Mouse (Mus musculus) spleen, adult 2 months (tissue): ENCODE data around the gene Noxo1. TPM values are rescaled to one million over a fixed set of nuclear protein-coding genes. Genes with fewer than 3 reads are reported as not detected.
"Not testable (repeated sequence)": the region's sequence is repeated elsewhere in the genome, so short reads cannot be mapped to it uniquely, and the experiment has no call there.

ENCODE experiments used
- DNase-seq, 2 experiments: peaks; one replicate each; pipeline versions ENCODE4 v3.0.0 to v3.0.0-alpha.2; 2012 to 2021; ENCODE audit warnings: low spot score in 2 of 2, low read depth in 1 of 2
- H3K27ac ChIP-seq: fragments of 200-500 bp; 2 replicates; pipeline ENCODE4 v1.5.1; 2012; ENCODE audit warnings: low read length, inconsistent platforms; ENCODE audit not compliant: insufficient read depth
- H3K27me3 ChIP-seq: fragments of 200-500 bp; 2 replicates; pipeline ENCODE4 v1.6.1; 2012; ENCODE audit warnings: mild to moderate bottlenecking, moderate library complexity, low read length, inconsistent platforms; ENCODE audit not compliant: control insufficient read depth, insufficient read depth
- H3K36me3 ChIP-seq: fragments of 200-500 bp; 2 replicates; pipeline ENCODE4 v1.6.1; 2012; ENCODE audit warnings: mild to moderate bottlenecking, low read length, inconsistent platforms; ENCODE audit not compliant: control insufficient read depth, insufficient read depth
- H3K4me1 ChIP-seq: fragments of 200-500 bp; 2 replicates; pipeline ENCODE4 v1.6.1; 2011; ENCODE audit warnings: inconsistent platforms; ENCODE audit not compliant: control insufficient read depth, insufficient read depth, insufficient read length
- H3K4me3 ChIP-seq: fragments of 200-500 bp; 2 replicates; pipeline ENCODE4 v1.5.1; 2011; ENCODE audit warnings: mild to moderate bottlenecking, inconsistent platforms; ENCODE audit not compliant: insufficient read depth, insufficient read length; ENCODE audit errors: extremely low read depth
- CTCF ChIP-seq: fragments of 200-500 bp; IDR thresholded peaks from 2 replicates; pipeline ENCODE4 v1.5.1; 2011; ENCODE audit warnings: mild to moderate bottlenecking, inconsistent platforms; ENCODE audit not compliant: insufficient read depth, insufficient read length, insufficient replicate concordance; ENCODE audit errors: extremely low read depth
- POLR2A ChIP-seq: fragments of 200-500 bp; IDR thresholded peaks from 2 replicates; pipeline ENCODE4 v1.6.1; 2011; ENCODE audit warnings: low read depth, low read length, inconsistent platforms
- WGBS: fragments of 180-500 bp; shearing (Covaris S2); methylation state at CpG from one replicate; pipeline ENCODE4 v1.1.7; 2018; 5-methylcytosine and 5-hydroxymethylcytosine counted together
- polyA plus RNA-seq: library from polyadenylated mRNA; depleted of rRNA; stranded (reverse); fragments of >200 nt; gene quantifications from 2 replicates; pipeline ENCODE4 v1.2.3, GENCODE M21; 2012

Gene Noxo1
- polyA plus RNA-seq, 1 experiment = 6.8 TPM

- no peaks in the 10 kb centered on the region for H3K36me3 ChIP-seq
- H3K4me1 ChIP-seq = peaks cover 4% of the 10 kb centered on the region
- WGBS = 53% methylated on average over 3 of the region's 3 CpGs
- DNase-seq = no peak
- no peak overlapping the region for H3K27ac ChIP-seq
- no peak overlapping the region for H3K4me3 ChIP-seq
- TF ChIP-seq POLR2A (no peak), CTCF (no peak)
- peaks cover 10% of the 10 kb centered on the region for H3K27me3 ChIP-seq
Measured at GRCm38 (mm10) chr17:24651835-24652234, 44.2 kb upstream of the Noxo1 start.

- no peak overlapping the region for H3K4me3 ChIP-seq
- H3K36me3 ChIP-seq = no peaks in the 10 kb centered on the region
- 10% methylated on average over 19 of the region's 19 CpGs for WGBS
- H3K27ac ChIP-seq = no peak overlapping the region
- peaks cover 10% of the 10 kb centered on the region for H3K4me1 ChIP-seq
- peaks cover 18% of the 10 kb centered on the region for H3K27me3 ChIP-seq
- peak; percentile 97 for TF ChIP-seq CTCF
- TF ChIP-seq POLR2A = no peak
- DNase-seq = peak; percentile 32 to 57
Measured at GRCm38 (mm10) chr17:24653967-24654710, 41.9 kb upstream of the Noxo1 start.

GRCm38 (mm10) chr17:24654969-24655368, 41.1 kb upstream of the Noxo1 start:
- no peak overlapping the region for H3K4me3 ChIP-seq
- TF ChIP-seq CTCF = no peak
- TF ChIP-seq POLR2A = no peak
- 81% methylated on average over 4 of the region's 4 CpGs for WGBS
- peaks cover 6% of the 10 kb centered on the region; the same call in 1 of the 2 replicates for H3K4me1 ChIP-seq
- DNase-seq = no peak
- peaks cover 15% of the 10 kb centered on the region for H3K27me3 ChIP-seq
- no peak overlapping the region for H3K27ac ChIP-seq
- no peaks in the 10 kb centered on the region for H3K36me3 ChIP-seq

GRCm38 (mm10) chr17:24658017-24658758, 37.8 kb upstream of the Noxo1 start, which contains the start of gene Npw:
Gene Npw (minus strand): TSS chr17:24658457.
- 6% methylated on average over 47 of the region's 47 CpGs for WGBS
- H3K4me3 ChIP-seq = peak within 1 kb of the TSS; percentile 26; the same call in 1 of the 2 replicates
- peaks cover 6% of the 10 kb centered on the region; the same call in 1 of the 2 replicates for H3K4me1 ChIP-seq
- TF ChIP-seq CTCF (no peak), POLR2A (no peak)
- DNase-seq = no peak
- no peaks in the 10 kb centered on the region for H3K36me3 ChIP-seq
- peaks cover 10% of the 10 kb centered on the region for H3K27me3 ChIP-seq
- H3K27ac ChIP-seq = no peak within 1 kb of the TSS

GRCm38 (mm10) chr17:24667011-24667410, 29.0 kb upstream of the Noxo1 start:
- H3K27ac ChIP-seq, H3K36me3 ChIP-seq, H3K27me3 ChIP-seq, DNase-seq, H3K4me3 ChIP-seq: not testable (repeated sequence)
- WGBS = 78% methylated on average over 7 of the region's 7 CpGs
- H3K4me1 ChIP-seq = peaks cover 10% of the 10 kb centered on the region; the same call in 1 of the 2 replicates

GRCm38 (mm10) chr17:24667416-24667815, 28.6 kb upstream of the Noxo1 start:
- H3K36me3 ChIP-seq = no peaks in the 10 kb centered on the region
- peak; percentile 52 to 71 for DNase-seq
- WGBS = 17% methylated on average over 6 of the region's 6 CpGs

GRCm38 (mm10) chr17:24669214-24669544, 26.9 kb upstream of the Noxo1 start:
- H3K36me3 ChIP-seq, DNase-seq, H3K27me3 ChIP-seq: not testable (repeated sequence)
- WGBS = 8% methylated on average over 15 of the region's 15 CpGs
- Histone ChIP-seq H3K27ac (peak overlapping the region; percentile 46; the same call in 1 of the 2 replicates), H3K4me1 (peaks cover 12% of the 10 kb centered on the region; the same call in 1 of the 2 replicates), H3K4me3 (peak overlapping the region; percentile 49)

More at GRCm38 (mm10) chr17:24667416-24667815, 28.6 kb upstream of the Noxo1 start:
- Histone ChIP-seq H3K4me1 (peaks cover 12% of the 10 kb centered on the region; the same call in 1 of the 2 replicates), H3K4me3 (no peak overlapping the region), H3K27ac (no peak overlapping the region), H3K27me3 (no peaks in the 10 kb centered on the region)
- TF ChIP-seq POLR2A = no peak
- peak; percentile 41; the same call in 1 of the 2 replicates for TF ChIP-seq CTCF
